Mouse (Mus musculus) small intestine, adult 2 months (tissue): ENCODE results near the gene Doc2g. TPM values are rescaled to one million over a fixed set of nuclear protein-coding genes. Genes with fewer than 3 reads are reported as not detected.

Experiments used
- H3K27ac ChIP-seq: fragments of 200-500 bp; 2 replicates; pipeline ENCODE4 v1.5.1; 2012; ENCODE audit warnings: low read depth, low read length, control low read depth, inconsistent platforms; ENCODE audit not compliant: insufficient read depth
- H3K27me3 ChIP-seq: fragments of 200-500 bp; 2 replicates; pipeline ENCODE4 v1.6.1; 2012; ENCODE audit warnings: mild to moderate bottlenecking, moderate library complexity, low read length, inconsistent platforms; ENCODE audit not compliant: control insufficient read depth, insufficient read depth
- H3K36me3 ChIP-seq: fragments of 200-500 bp; 2 replicates; pipeline ENCODE4 v1.6.1; 2012; ENCODE audit warnings: mild to moderate bottlenecking, low read length, control low read depth, inconsistent platforms; ENCODE audit not compliant: control insufficient read depth, insufficient read depth
- H3K4me1 ChIP-seq: fragments of 200-500 bp; 2 replicates; pipeline ENCODE4 v1.6.1; 2012; ENCODE audit warnings: low read length, inconsistent platforms, mixed read lengths; ENCODE audit not compliant: control insufficient read depth, insufficient read depth, insufficient read length
- H3K4me3 ChIP-seq: fragments of 200-500 bp; 2 replicates; pipeline ENCODE4 v1.5.1; 2012; ENCODE audit warnings: low read depth, mild to moderate bottlenecking, control low read depth, inconsistent platforms, low read length, moderate library complexity
- CTCF ChIP-seq: fragments of 200-500 bp; IDR thresholded peaks from 2 replicates; pipeline ENCODE4 v1.5.1; 2012; ENCODE audit warnings: low read depth, mild to moderate bottlenecking, control low read depth, inconsistent platforms, low read length, moderate library complexity, mixed read lengths; ENCODE audit not compliant: insufficient replicate concordance, insufficient read length; ENCODE audit errors: extremely low read depth
- POLR2A ChIP-seq: fragments of 200-500 bp; IDR thresholded peaks from 2 replicates; pipeline ENCODE4 v1.6.1; 2012; ENCODE audit warnings: low read depth, mild to moderate bottlenecking, control low read depth, inconsistent platforms, low read length, moderate library complexity
- WGBS: fragments of 180-500 bp; shearing (Covaris S2); methylation state at CpG from one replicate; pipeline ENCODE4 v1.1.7; 2018; 5-methylcytosine and 5-hydroxymethylcytosine counted together
- polyA plus RNA-seq: library from polyadenylated mRNA; depleted of rRNA; stranded (reverse); fragments of >200 nt; gene quantifications from 2 replicates; pipeline ENCODE4 v1.2.3, GENCODE M21; 2012; rRNA removed

Gene Doc2g
- polyA plus RNA-seq, 1 experiment = 8.2 TPM

DNA sequence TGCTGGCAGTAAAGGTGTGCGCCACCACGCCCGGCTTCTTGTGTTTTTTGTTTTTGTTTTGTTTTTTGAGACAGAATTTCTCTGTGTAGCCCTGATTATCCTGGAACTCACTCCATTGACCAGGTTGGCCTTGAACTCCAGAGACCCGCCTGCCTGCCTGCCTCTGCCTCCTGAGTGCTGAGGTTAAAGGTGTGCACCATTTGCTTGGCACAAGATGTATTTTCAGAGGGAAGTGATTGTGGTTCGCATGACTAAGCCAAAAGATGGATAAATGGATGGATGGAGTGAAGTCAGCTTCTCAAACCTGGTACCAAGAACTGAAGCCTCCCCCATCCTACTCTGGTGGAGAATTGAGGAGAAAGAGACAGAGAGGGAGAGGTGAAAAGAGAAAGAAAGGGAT lies 51.5 kb downstream of the Doc2g start:
- Histone ChIP-seq H3K36me3 (no peaks in the 10 kb centered on the region), H3K27ac (no peak overlapping the region), H3K27me3 (no peaks in the 10 kb centered on the region), H3K4me1 (peaks cover 43% of the 10 kb centered on the region), H3K4me3 (no peak overlapping the region)
- whole genome bisulfite sequencing = 76% methylated on average over 5 of the region's 5 CpGs
- TF ChIP-seq CTCF (no peak), POLR2A (no peak)

- Histone ChIP-seq H3K4me1 (peaks cover 43% of the 10 kb centered on the region), H3K27ac (peak overlapping the region; percentile 80), H3K36me3 (no peaks in the 10 kb centered on the region), H3K27me3 (no peaks in the 10 kb centered on the region), H3K4me3 (no peak overlapping the region)
- TF ChIP-seq POLR2A (no peak), CTCF (no peak)
- 35% methylated on average over 8 of the region's 8 CpGs for WGBS
These were observed 52.3 kb downstream of the Doc2g start for GRCm38 (mm10) chr19:4055216-4055946.

- no peaks in the 10 kb centered on the region for H3K36me3 ChIP-seq
- peaks cover 43% of the 10 kb centered on the region for H3K4me1 ChIP-seq
- WGBS = 26% methylated on average over 15 of the region's 15 CpGs
- H3K27ac ChIP-seq = peak overlapping the region; percentile 80
- H3K27me3 ChIP-seq = no peaks in the 10 kb centered on the region
- no peak overlapping the region for H3K4me3 ChIP-seq
- TF ChIP-seq CTCF (no peak), POLR2A (no peak)
These were observed 53.0 kb downstream of the Doc2g start for GRCm38 (mm10) chr19:4055947-4056693.

Other genes with a start within 250 kb of the Doc2g start
- gene Kmt5b, start 235.9 kb upstream of the Doc2g start, polyA plus RNA-seq = 7.4 and 16.8 TPM in 2 replicates
- 85.2 and 214 TPM in 2 replicates for gene Chka, start 151.5 kb upstream of the Doc2g start, polyA plus RNA-seq
- gene Tcirg1, start 96.2 kb upstream of the Doc2g start, polyA plus RNA-seq = 107 and 148 TPM in 2 replicates
- gene Ndufs8, start 90.5 kb upstream of the Doc2g start, polyA plus RNA-seq = 303 and 423 TPM in 2 replicates
- 32.8 and 43.0 TPM in 2 replicates for gene Aldh3b1, start 73.5 kb upstream of the Doc2g start, polyA plus RNA-seq
- 108 and 140 TPM in 2 replicates for gene Unc93b1, start 68.1 kb upstream of the Doc2g start, polyA plus RNA-seq
- gene Aldh3b3, start 44.7 kb upstream of the Doc2g start, polyA plus RNA-seq = not detected in 2 replicates
- 0.55 and 1.5 TPM in 2 replicates for gene Aldh3b2, start 31.0 kb upstream of the Doc2g start, polyA plus RNA-seq
- 99.4 and 147 TPM in 2 replicates for gene Acy3, start 16.7 kb upstream of the Doc2g start, polyA plus RNA-seq
- 0.10 TPM in 1 of 2 replicates, not detected in the other for gene Tbx10, start 10.6 kb upstream of the Doc2g start, polyA plus RNA-seq
- gene Nudt8, start 2.7 kb upstream of the Doc2g start, polyA plus RNA-seq = 30.6 and 33.7 TPM in 2 replicates
- gene Gm49405, start 2.7 kb upstream of the Doc2g start, polyA plus RNA-seq = 0.77 and 0.90 TPM in 2 replicates
- gene Ndufv1, start 9.5 kb downstream of the Doc2g start, polyA plus RNA-seq = 92.8 and 170 TPM in 2 replicates
- gene Gstp1, start 34.7 kb downstream of the Doc2g start, polyA plus RNA-seq = 798 and 1,214 TPM in 2 replicates
- 231 and 289 TPM in 2 replicates for gene Gstp2, start 42.7 kb downstream of the Doc2g start, polyA plus RNA-seq
- 11.8 and 15.0 TPM in 2 replicates for gene Gstp3, start 56.3 kb downstream of the Doc2g start, polyA plus RNA-seq
- 24.8 TPM in 1 of 2 replicates, not detected in the other for gene Cabp2, start 78.3 kb downstream of the Doc2g start, polyA plus RNA-seq
- 186 and 366 TPM in 2 replicates for gene Cdk2ap2, start 93.9 kb downstream of the Doc2g start, polyA plus RNA-seq
- gene Pitpnm1, start 96.7 kb downstream of the Doc2g start, polyA plus RNA-seq = 108 and 197 TPM in 2 replicates
- 41.3 and 59.8 TPM in 2 replicates for gene Aip, start 122.5 kb downstream of the Doc2g start, polyA plus RNA-seq
- 0.06 TPM in 1 of 2 replicates, not detected in the other for gene Gpr152, start 136.5 kb downstream of the Doc2g start, polyA plus RNA-seq
- gene Cabp4, start 140.7 kb downstream of the Doc2g start, polyA plus RNA-seq = 0.25 and 0.42 TPM in 2 replicates
- gene Coro1b, start 145.3 kb downstream of the Doc2g start, polyA plus RNA-seq = 264 and 493 TPM in 2 replicates
- 95.3 and 169 TPM in 2 replicates for gene Ptprcap, start 150.3 kb downstream of the Doc2g start, polyA plus RNA-seq
- gene Rps6kb2, start 160.0 kb downstream of the Doc2g start, polyA plus RNA-seq = 37.9 and 42.5 TPM in 2 replicates
- 3.7 and 4.4 TPM in 2 replicates for gene Carns1, start 172.2 kb downstream of the Doc2g start, polyA plus RNA-seq
- gene Tbc1d10c, start 188.0 kb downstream of the Doc2g start, polyA plus RNA-seq = 15.3 and 21.9 TPM in 2 replicates
- 142 and 258 TPM in 2 replicates for gene Ppp1ca, start 188.8 kb downstream of the Doc2g start, polyA plus RNA-seq
- 8.2 and 12.2 TPM in 2 replicates for gene Rad9a, start 198.3 kb downstream of the Doc2g start, polyA plus RNA-seq
- gene Clcf1, start 210.9 kb downstream of the Doc2g start, polyA plus RNA-seq = 10.1 and 12.4 TPM in 2 replicates
- gene AC109138.7, start 211.0 kb downstream of the Doc2g start, polyA plus RNA-seq = not detected in 2 replicates
- 46.4 and 118 TPM in 2 replicates for gene Pold4, start 228.6 kb downstream of the Doc2g start, polyA plus RNA-seq